Mouse (Mus musculus): Measurements from ENCODE around the gene Fkbp2.

The Fkbp2 gene

GRCm38 (mm10) chr19:6933102-6933435 is 47.2 kb downstream of the Fkbp2 start:
- in situ Hi-C loops (cut with MboI; ENCODE audit: low pct_unique_long_range_greater_than_20kb in 1 of 2, low sequenced_read_pairs in 2 of 2, unreplicated experiment in 1 of 2), result no loop called here

GRCm38 (mm10) chr19:6932018-6932417 is 48.3 kb downstream of the Fkbp2 start:
- in situ Hi-C loops (cut with MboI; ENCODE audit: low pct_unique_long_range_greater_than_20kb in 1 of 2, low sequenced_read_pairs in 2 of 2, unreplicated experiment in 1 of 2), result no loop called here

GRCm38 (mm10) chr19:6931002-6931401 is 49.3 kb downstream of the Fkbp2 start:
- in situ Hi-C loops (cut with MboI; ENCODE audit: low pct_unique_long_range_greater_than_20kb in 1 of 2, low sequenced_read_pairs in 2 of 2, unreplicated experiment in 1 of 2), result no loop called here

GRCm38 (mm10) chr19:6928080-6928479 is 52.2 kb downstream of the Fkbp2 start:
- in situ Hi-C loops (cut with MboI; ENCODE audit: low pct_unique_long_range_greater_than_20kb in 1 of 2, low sequenced_read_pairs in 2 of 2, unreplicated experiment in 1 of 2), result no loop called here
